Mouse (Mus musculus) liver, embryonic 12.5 days (tissue): Measurements from ENCODE around the gene Cacnb4. TPM values are rescaled to one million over a fixed set of nuclear protein-coding genes. Genes with fewer than 3 reads are reported as not detected.

Source experiments
- ATAC-seq: fragments of 200-750 bp; cut with Nextera tagmentation; 2 replicates; pipeline ENCODE4 v1.8.0; 2017; ENCODE audit warnings: moderate number of reproducible peaks, mild to moderate bottlenecking, moderate library complexity
- H3K27ac ChIP-seq: fragments of 300-500 bp; sonication (generic); 2 replicates; pipeline ENCODE4 v1.5.1; 2016; ENCODE audit warnings: mild to moderate bottlenecking
- H3K27me3 ChIP-seq: fragments of 300-500 bp; sonication (generic); replicated peaks from 2 replicates; pipeline ENCODE4 v1.6.1; 2016; ENCODE audit warnings: mild to moderate bottlenecking, moderate library complexity
- H3K36me3 ChIP-seq: fragments of 300-500 bp; sonication (generic); 2 replicates; pipeline ENCODE4 v1.6.1; 2016; ENCODE audit warnings: mild to moderate bottlenecking, moderate library complexity
- H3K4me1 ChIP-seq: fragments of 300-500 bp; sonication (generic); 2 replicates; pipeline ENCODE4 v1.6.1; 2016
- H3K4me2 ChIP-seq: fragments of 300-500 bp; sonication (generic); 2 replicates; pipeline ENCODE4 v1.6.1; 2016; ENCODE audit warnings: mild to moderate bottlenecking, moderate library complexity
- H3K4me3 ChIP-seq: fragments of 300-500 bp; sonication (generic); 2 replicates; pipeline ENCODE4 v1.5.1; 2016; ENCODE audit warnings: mild to moderate bottlenecking, moderate library complexity
- H3K9ac ChIP-seq: fragments of 300-500 bp; sonication (generic); 2 replicates; pipeline ENCODE4 v1.6.1; 2016; ENCODE audit warnings: mild to moderate bottlenecking, moderate library complexity
- H3K9me3 ChIP-seq: fragments of 300-500 bp; sonication (generic); replicated peaks from 2 replicates; pipeline ENCODE4 v1.6.1; 2016; ENCODE audit warnings: mild to moderate bottlenecking, moderate library complexity
- WGBS: fragments of 180-500 bp; shearing (Covaris S2); methylation state at CpG from one replicate; pipeline ENCODE4 v1.1.7; 2016; ENCODE audit not compliant: insufficient replicate concordance; 5-methylcytosine and 5-hydroxymethylcytosine counted together
- polyA plus RNA-seq: library from polyadenylated mRNA; unstranded; fragments of >200 nt; fragmentation: Nextera tagmentation; extraction: Ambion mirVana; gene quantifications from 2 replicates; pipeline ENCODE4 v1.2.1, GENCODE M21; 2016

The Cacnb4 gene
- polyA plus RNA-seq, 1 experiment from 2014 or later, result 0.31 TPM

DNA sequence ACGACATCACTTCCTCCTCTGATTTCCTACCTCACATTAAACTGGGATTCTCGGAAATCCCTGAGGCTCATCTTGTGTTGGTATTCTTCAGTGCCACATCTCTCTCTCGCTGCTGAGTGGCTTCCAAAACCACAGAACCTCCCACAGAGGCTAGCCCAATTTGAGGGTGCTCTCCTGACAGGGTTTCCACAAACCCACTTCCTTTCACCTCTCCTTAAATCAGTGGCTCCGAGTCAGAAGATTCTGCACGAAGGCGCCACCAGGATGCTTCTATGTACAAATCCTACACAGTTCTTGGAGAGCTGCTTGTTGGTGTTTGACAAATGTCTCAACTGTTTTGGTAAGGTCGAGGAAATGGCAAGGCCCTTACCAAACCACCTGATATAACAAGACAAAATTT lies 115.5 kb downstream of the Cacnb4 start:
- H3K4me2 ChIP-seq, result no peak overlapping the region
- no peaks in the 10 kb centered on the region for H3K9me3 ChIP-seq
- no peak overlapping the region for H3K9ac ChIP-seq
- WGBS, result 49% methylated on average over 7 of the region's 7 CpGs
- H3K27me3 ChIP-seq, result peaks cover 9% of the 10 kb centered on the region; the same call in 1 of the 2 replicates
- no peaks in the 10 kb centered on the region for H3K36me3 ChIP-seq
- no peak for ATAC-seq
- no peak overlapping the region for H3K27ac ChIP-seq
- peaks cover 13% of the 10 kb centered on the region for H3K4me1 ChIP-seq
- H3K4me3 ChIP-seq, result no peak overlapping the region

DNA sequence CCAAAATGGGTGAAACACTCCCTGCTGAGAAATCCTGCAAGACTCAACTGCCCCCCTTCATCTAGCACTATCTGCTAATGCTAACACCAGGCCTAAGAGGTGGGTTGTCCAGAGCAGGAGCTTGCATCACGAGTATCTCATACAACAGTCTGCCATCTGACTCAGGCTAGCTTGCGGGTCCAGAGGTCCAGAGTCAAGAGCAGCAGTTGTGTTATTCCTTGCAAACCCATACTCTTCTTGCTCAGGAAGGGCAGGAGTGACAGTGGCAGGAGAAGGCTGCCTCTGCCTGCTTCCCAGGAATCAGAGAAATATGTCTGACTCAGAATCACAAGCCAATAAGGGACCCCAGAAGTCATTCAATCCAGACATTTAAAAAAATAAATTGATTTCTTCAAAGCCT lies 116.4 kb downstream of the Cacnb4 start:
- Histone ChIP-seq H3K9ac (no peak overlapping the region), H3K4me1 (peaks cover 13% of the 10 kb centered on the region), H3K9me3 (no peaks in the 10 kb centered on the region), H3K27ac (no peak overlapping the region), H3K27me3 (peaks cover 9% of the 10 kb centered on the region; the same call in 1 of the 2 replicates), H3K4me2 (no peak overlapping the region), H3K4me3 (no peak overlapping the region), H3K36me3 (no peaks in the 10 kb centered on the region)
- 32% methylated on average over 2 of the region's 2 CpGs for WGBS
- no peak for ATAC-seq

DNA sequence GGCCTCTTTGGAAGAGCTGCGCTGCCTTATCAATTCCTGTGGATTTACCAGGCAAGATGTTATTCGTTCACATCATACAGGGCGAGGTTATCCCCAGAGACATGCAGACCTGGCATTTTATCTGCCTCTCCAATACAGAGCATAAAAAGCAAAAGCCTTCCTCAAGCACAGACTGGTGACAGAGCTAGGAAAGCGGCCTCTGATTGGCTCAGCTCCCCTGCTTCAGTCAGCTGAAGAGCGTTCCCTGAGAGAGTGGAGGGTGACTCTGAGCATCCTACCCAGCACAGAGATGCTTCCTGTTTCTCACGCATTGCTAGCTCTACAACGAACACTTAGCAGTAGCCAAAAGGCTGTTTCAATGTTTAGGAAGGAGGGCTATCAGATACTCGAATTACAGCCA lies 118.2 kb downstream of the Cacnb4 start:
- H3K27me3 ChIP-seq, result peaks cover 9% of the 10 kb centered on the region; the same call in 1 of the 2 replicates
- no peak overlapping the region for H3K9ac ChIP-seq
- no peaks in the 10 kb centered on the region for H3K36me3 ChIP-seq
- H3K9me3 ChIP-seq, result 0 out of 2 replicates have a peak, but pooled peaks cover 1% of the 10 kb centered on the region
- 30% methylated on average over 8 of the region's 8 CpGs for WGBS
- ATAC-seq, result peak; percentile 69
- H3K4me1 ChIP-seq, result peaks cover 13% of the 10 kb centered on the region
- H3K27ac ChIP-seq, result no peak overlapping the region
- no peak overlapping the region for H3K4me2 ChIP-seq
- H3K4me3 ChIP-seq, result no peak overlapping the region

DNA sequence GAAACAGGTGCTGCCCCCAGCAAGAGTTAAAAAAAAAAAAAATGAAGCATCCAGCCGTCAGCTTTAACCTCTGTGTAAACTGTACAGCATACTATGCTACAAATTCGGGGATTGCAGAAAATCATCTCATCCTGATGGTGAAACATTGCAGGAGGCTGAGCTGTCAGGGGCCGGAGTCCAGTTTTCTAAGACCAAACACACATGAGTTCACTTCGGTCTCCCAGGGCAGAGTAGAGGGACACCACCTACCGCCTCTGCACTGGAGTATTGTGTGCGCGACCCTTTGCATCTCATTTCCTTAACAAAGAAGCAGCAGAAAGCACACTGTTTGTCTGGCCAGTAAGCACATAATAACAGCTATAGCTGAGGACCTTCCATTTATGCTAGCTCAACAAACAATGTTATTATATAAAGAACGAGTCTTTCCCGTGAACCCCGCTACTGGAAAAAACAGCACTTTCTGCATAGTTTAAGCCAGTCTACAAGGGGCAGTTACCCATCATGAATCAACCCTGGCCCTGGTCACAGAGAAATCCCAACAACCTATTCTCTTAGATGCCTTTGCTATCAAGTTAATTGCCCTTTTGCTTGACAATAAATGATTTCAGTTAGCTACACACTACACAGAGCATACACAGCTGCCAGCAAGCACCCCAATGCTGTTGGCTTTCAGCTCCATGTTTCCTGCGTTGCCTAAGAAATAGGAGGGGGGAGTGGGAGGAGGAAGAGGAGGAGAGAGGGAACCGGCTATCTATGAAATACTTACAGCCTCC lies 118.9 kb downstream of the Cacnb4 start:
- H3K4me3 ChIP-seq, result no peak overlapping the region
- WGBS, result 69% methylated on average over 12 of the region's 12 CpGs
- no peak overlapping the region for H3K9ac ChIP-seq
- H3K27ac ChIP-seq, result no peak overlapping the region
- 0 out of 2 replicates have a peak, but pooled peaks cover 4% of the 10 kb centered on the region for H3K9me3 ChIP-seq
- ATAC-seq, result no peak
- H3K36me3 ChIP-seq, result no peaks in the 10 kb centered on the region
- peaks cover 9% of the 10 kb centered on the region; the same call in 1 of the 2 replicates for H3K27me3 ChIP-seq
- H3K4me1 ChIP-seq, result peaks cover 13% of the 10 kb centered on the region
- no peak overlapping the region for H3K4me2 ChIP-seq

DNA sequence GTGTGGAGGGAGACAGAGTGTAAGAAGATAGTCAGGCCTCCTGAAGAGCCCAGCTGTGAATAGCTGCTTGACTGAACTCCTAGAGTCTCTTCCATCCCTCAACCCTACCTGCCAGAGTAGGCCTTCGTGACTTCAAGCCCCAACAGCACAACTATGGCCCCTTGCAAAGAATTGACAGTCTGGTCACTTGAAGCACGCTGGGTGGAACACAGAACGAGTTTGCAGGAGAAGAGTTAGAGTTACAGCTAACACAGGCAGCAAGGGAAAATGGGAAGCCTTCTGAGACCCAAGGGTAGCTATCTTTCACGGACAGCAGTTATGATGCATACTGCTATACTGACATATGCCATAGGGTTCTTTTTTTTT lies 119.7 kb downstream of the Cacnb4 start:
- no peak for ATAC-seq
- Histone ChIP-seq H3K27me3 (0 out of 2 replicates have a peak, but pooled peaks cover 3% of the 10 kb centered on the region), H3K4me2 (no peak overlapping the region), H3K4me1 (peaks cover 13% of the 10 kb centered on the region), H3K9me3 (0 out of 2 replicates have a peak, but pooled peaks cover 4% of the 10 kb centered on the region), H3K4me3 (no peak overlapping the region), H3K27ac (no peak overlapping the region), H3K36me3 (no peaks in the 10 kb centered on the region), H3K9ac (no peak overlapping the region)
- WGBS, result 63% methylated on average over 4 of the region's 4 CpGs

DNA sequence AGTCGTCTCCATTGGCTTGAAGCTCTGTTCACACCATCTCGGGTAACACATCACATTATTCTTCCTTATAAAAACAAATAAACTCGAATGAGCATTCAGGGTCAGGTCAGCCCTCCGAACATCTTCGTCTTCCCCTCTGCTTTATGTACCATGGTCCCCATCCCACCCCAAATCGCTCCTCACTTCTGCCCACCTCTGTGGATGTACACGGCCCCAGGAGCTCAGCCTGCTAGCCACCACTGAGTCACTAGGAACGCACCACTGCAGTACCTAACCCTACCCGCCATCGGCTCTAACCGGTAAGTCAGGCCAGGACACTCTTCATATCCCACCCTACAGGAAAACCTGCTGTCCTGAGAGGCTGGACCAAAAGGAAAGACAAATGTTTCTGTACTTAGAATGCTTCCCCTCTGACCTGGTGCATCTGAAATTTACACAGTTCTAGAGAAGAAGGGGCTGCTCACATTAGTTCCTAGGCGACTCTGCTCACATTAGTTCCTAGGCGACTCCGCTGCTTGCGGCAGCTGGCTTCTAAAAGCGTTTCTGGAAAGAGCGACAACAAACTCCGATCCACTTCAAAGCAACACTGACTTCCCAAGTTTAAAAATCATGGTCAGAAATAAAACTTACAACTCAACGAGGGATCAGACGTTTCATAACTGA lies 120.2 kb downstream of the Cacnb4 start:
- 0 out of 2 replicates have a peak, but pooled peaks cover 4% of the 10 kb centered on the region for H3K9me3 ChIP-seq
- H3K4me3 ChIP-seq, result no peak overlapping the region
- H3K4me2 ChIP-seq, result no peak overlapping the region
- WGBS, result 79% methylated on average over 20 of the region's 20 CpGs
- no peaks in the 10 kb centered on the region for H3K27me3 ChIP-seq
- H3K36me3 ChIP-seq, result no peaks in the 10 kb centered on the region
- H3K9ac ChIP-seq, result no peak overlapping the region
- no peak overlapping the region for H3K27ac ChIP-seq
- ATAC-seq, result no peak
- H3K4me1 ChIP-seq, result peaks cover 13% of the 10 kb centered on the region

DNA sequence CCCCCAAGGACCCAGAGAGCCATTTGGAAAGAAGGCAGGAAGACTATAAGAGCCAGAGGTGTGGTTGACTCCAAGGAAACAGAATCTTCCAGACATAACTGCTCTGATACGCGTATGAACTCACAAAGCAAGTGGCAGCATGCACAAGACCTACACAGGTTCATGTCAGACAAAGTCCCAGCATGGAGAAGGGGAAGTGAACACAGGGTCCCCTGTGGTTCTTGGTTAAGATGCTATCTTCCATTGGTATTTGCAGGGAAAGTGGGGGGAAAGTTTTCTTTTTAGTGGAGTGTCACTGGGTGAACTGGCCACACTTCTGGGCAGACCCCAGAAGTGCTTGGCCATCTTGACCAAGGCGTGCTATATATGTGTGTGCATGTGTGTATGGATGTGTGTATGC lies 128.2 kb downstream of the Cacnb4 start:
- 77% methylated on average over 3 of the region's 3 CpGs for WGBS
- H3K4me2 ChIP-seq, result no peak overlapping the region
- ATAC-seq, result no peak
- H3K4me3 ChIP-seq, result no peak overlapping the region
- no peaks in the 10 kb centered on the region; the same call in 1 of the 2 replicates for H3K4me1 ChIP-seq
- no peaks in the 10 kb centered on the region for H3K36me3 ChIP-seq
- no peaks in the 10 kb centered on the region for H3K27me3 ChIP-seq
- H3K9me3 ChIP-seq, result 0 out of 2 replicates have a peak, but pooled peaks cover 2% of the 10 kb centered on the region
- H3K27ac ChIP-seq, result no peak overlapping the region
- H3K9ac ChIP-seq, result no peak overlapping the region

DNA sequence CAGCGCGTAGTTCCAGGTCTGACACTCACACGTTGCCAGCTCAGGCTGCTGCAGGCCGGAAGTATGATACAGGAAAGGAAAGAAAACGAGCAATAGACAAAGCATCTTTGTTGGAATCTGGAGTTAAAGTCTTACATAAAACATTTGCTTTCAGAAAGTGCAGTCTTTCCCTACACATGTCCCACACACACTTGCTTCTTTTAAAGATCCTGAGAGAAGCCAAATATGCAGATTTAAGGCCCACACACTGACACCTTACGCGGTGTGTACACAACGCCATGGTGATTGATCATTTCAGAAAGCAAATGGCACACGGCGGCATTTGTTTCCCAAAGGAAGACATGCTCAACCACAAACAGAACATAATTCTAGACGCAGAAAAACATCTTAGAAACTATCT lies 129.3 kb downstream of the Cacnb4 start:
- ATAC-seq, result no peak
- Histone ChIP-seq H3K4me2 (no peak overlapping the region), H3K36me3 (no peaks in the 10 kb centered on the region), H3K27ac (no peak overlapping the region), H3K9me3 (no peaks in the 10 kb centered on the region), H3K27me3 (no peaks in the 10 kb centered on the region), H3K9ac (no peak overlapping the region), H3K4me3 (no peak overlapping the region), H3K4me1 (no peaks in the 10 kb centered on the region; the same call in 1 of the 2 replicates)
- 76% methylated on average over 11 of the region's 11 CpGs for whole genome bisulfite sequencing

DNA sequence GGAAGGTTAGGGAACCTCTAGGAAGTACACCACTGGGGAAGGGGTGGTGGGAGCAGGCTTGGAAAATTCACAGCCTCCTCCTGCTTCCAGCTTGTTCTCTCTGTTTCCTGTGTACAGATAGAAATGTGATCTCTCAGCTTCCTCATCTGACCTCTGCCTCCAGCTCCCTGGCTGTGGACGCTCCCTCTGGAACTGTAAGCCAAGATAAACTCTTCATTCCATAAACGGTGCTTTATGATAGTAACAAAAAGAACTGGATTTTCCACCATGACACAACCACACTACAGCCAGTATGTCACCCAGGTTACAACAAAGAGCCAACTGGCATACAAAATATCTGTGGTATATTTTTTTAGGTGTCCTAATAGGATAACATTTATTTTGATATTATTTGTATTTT lies 132.1 kb downstream of the Cacnb4 start:
- Histone ChIP-seq H3K27ac (no peak overlapping the region), H3K9ac (no peak overlapping the region), H3K27me3 (0 out of 2 replicates have a peak, but pooled peaks cover 4% of the 10 kb centered on the region), H3K36me3 (no peaks in the 10 kb centered on the region), H3K4me3 (no peak overlapping the region), H3K4me2 (no peak overlapping the region), H3K4me1 (no peaks in the 10 kb centered on the region; the same call in 1 of the 2 replicates), H3K9me3 (no peaks in the 10 kb centered on the region)
- no peak for ATAC-seq
- 69% methylated on average over 2 of the region's 2 CpGs for WGBS

DNA sequence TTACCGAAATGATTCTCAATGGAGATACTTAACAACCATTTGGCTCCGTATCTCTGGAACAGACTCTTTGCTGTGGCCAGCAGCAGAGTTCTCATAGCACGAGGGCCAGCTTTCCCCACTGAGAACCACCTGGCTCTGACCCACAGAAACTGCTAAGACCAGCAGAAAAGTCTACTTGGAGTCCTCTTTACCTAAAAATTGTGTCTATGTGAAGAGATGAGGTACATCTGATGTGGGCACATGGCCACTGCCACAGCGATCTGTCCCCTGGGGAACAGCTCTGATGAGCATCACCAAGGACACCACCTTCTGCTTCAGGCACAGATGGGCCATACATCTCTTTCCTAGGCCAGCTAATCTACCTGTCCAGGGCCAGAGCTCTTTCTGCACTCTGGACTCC lies 135.6 kb downstream of the Cacnb4 start:
- WGBS, result 85% methylated on average over 4 of the region's 4 CpGs
- no peak for ATAC-seq

DNA sequence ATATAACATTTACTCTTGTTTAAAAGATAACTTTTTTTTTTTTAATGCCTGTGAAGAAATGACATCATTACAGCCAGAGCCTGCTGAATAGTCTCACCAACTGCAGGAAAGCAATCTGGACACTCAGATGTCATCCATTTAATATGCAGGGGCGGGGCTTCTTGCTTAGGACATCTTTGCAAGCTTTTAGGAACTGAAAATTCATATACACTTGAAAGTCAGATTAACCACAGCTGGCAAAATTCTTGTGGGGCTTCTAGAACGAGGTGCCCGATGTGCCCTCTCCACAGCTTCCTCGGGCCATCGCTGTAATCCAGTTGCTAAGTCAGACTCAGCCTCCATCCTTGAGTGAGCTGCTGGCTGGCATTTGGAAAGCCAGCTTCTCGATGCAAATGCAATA lies 137.3 kb downstream of the Cacnb4 start:
- Histone ChIP-seq H3K4me1 (no peaks in the 10 kb centered on the region), H3K9ac (no peak overlapping the region), H3K4me2 (no peak overlapping the region), H3K4me3 (no peak overlapping the region), H3K27ac (no peak overlapping the region), H3K27me3 (peaks cover 4% of the 10 kb centered on the region; the same call in 1 of the 2 replicates), H3K9me3 (no peaks in the 10 kb centered on the region), H3K36me3 (no peaks in the 10 kb centered on the region)
- ATAC-seq, result no peak
- 75% methylated on average over 6 of the region's 6 CpGs for WGBS

More for the DNA sequence above, 135.6 kb downstream of the Cacnb4 start:
- H3K27me3 ChIP-seq, result peaks cover 4% of the 10 kb centered on the region; the same call in 1 of the 2 replicates
- H3K27ac ChIP-seq, result no peak overlapping the region
- H3K4me1 ChIP-seq, result no peaks in the 10 kb centered on the region
- H3K9me3 ChIP-seq, result no peaks in the 10 kb centered on the region
- H3K36me3 ChIP-seq, result no peaks in the 10 kb centered on the region
- H3K4me3 ChIP-seq, result no peak overlapping the region
- H3K4me2 ChIP-seq, result no peak overlapping the region
- H3K9ac ChIP-seq, result no peak overlapping the region

DNA sequence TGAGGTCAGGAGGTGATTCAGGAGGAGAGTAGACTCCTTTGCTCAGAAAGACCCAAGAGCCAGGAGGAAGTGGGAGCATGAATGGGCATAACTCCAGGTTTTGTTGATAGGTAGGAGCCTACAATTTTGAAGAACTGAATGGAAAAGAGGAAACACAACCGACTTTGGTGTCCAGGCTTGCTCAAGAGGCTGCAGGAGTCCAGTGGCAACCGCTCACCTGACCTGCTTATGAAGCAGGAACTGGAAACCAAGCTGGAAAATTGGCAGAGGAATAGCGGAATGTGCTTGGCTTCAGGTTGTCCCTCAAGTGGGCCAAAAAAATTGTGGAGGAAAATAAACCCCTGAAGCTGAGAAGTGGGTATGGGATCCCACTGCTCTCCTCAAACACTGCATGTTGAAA lies 139.0 kb downstream of the Cacnb4 start:
- 54% methylated on average over 3 of the region's 3 CpGs for WGBS
- ATAC-seq, result no peak
- Histone ChIP-seq H3K9me3 (no peaks in the 10 kb centered on the region), H3K4me1 (no peaks in the 10 kb centered on the region), H3K4me3 (no peak overlapping the region), H3K9ac (no peak overlapping the region), H3K27ac (no peak overlapping the region), H3K4me2 (no peak overlapping the region), H3K27me3 (peaks cover 4% of the 10 kb centered on the region; the same call in 1 of the 2 replicates), H3K36me3 (no peaks in the 10 kb centered on the region)
